Mouse (Mus musculus): ENCODE results near the gene Dnaic1. TPM values are rescaled to one million over a fixed set of nuclear protein-coding genes. Genes with fewer than 3 reads are reported as not detected.

Gene Dnaic1
- polyA plus RNA-seq, 1 experiment from 2014 or later, result 1.5 TPM

- Histone ChIP-seq H3K4me3 (ENCODE audit: low read depth, low read length) (no peak overlapping the region), H3K9me3 (replicated peaks; ENCODE audit: control insufficient read depth, low read length) (no peaks in the 10 kb centered on the region), H3K4me1 (ENCODE audit: control insufficient read depth, insufficient read depth, low read length) (peaks cover 18% of the 10 kb centered on the region), H3K4me2 (ENCODE audit: low read depth, low read length) (no peak overlapping the region), H3K9ac (replicated peaks; ENCODE audit: low read length) (no peak overlapping the region), H3K27ac (replicated peaks; ENCODE audit: low read depth, low read length) (no peak overlapping the region), H3K36me3 (replicated peaks; ENCODE audit: control insufficient read depth, insufficient read depth, low read depth, low read length) (no peaks in the 10 kb centered on the region), H3K27me3 (ENCODE audit: control insufficient read depth, insufficient read depth, low read length) (no peaks in the 10 kb centered on the region; the same call in 1 of the 2 replicates)
- WGBS, result 81% methylated on average over 10 of the region's 10 CpGs
- DNase-seq (ENCODE audit: low spot score) (no peak), ATAC-seq (replicated peaks; ENCODE audit: insufficient number of reproducible peaks, low FRiP score, low TSS enrichment, low read depth) (no peak)
Measured at GRCm38 (mm10) chr4:41636882-41637635, 67.5 kb downstream of the Dnaic1 start.

GRCm38 (mm10) chr4:41638186-41638731, 68.7 kb downstream of the Dnaic1 start:
- DNase-seq (ENCODE audit: low spot score), result no peak
- ATAC-seq (replicated peaks; ENCODE audit: insufficient number of reproducible peaks, low FRiP score, low TSS enrichment, low read depth), result no peak
- no peaks in the 10 kb centered on the region for H3K9me3 ChIP-seq (replicated peaks; ENCODE audit: control insufficient read depth, low read length)
- H3K27me3 ChIP-seq (ENCODE audit: control insufficient read depth, insufficient read depth, low read length), result no peaks in the 10 kb centered on the region; the same call in 1 of the 2 replicates
- no peak overlapping the region for H3K27ac ChIP-seq (replicated peaks; ENCODE audit: low read depth, low read length)
- WGBS, result 86% methylated on average over 10 of the region's 10 CpGs
- H3K4me1 ChIP-seq (ENCODE audit: control insufficient read depth, insufficient read depth, low read length), result peaks cover 18% of the 10 kb centered on the region
- H3K9ac ChIP-seq (replicated peaks; ENCODE audit: low read length), result no peak overlapping the region
- no peak overlapping the region for H3K4me2 ChIP-seq (ENCODE audit: low read depth, low read length)
- H3K4me3 ChIP-seq (ENCODE audit: low read depth, low read length), result no peak overlapping the region
- H3K36me3 ChIP-seq (replicated peaks; ENCODE audit: control insufficient read depth, insufficient read depth, low read depth, low read length), result no peaks in the 10 kb centered on the region

- Histone ChIP-seq H3K27ac (replicated peaks; ENCODE audit: low read depth, low read length) (no peak overlapping the region), H3K4me1 (ENCODE audit: control insufficient read depth, insufficient read depth, low read length) (peaks cover 18% of the 10 kb centered on the region), H3K4me2 (ENCODE audit: low read depth, low read length) (peak overlapping the region; percentile 71; the same call in 1 of the 2 replicates), H3K27me3 (ENCODE audit: control insufficient read depth, insufficient read depth, low read length) (no peaks in the 10 kb centered on the region; the same call in 1 of the 2 replicates), H3K9ac (replicated peaks; ENCODE audit: low read length) (peak overlapping the region; percentile 78; the same call in 1 of the 2 replicates), H3K4me3 (ENCODE audit: low read depth, low read length) (peak overlapping the region; percentile 10; the same call in 1 of the 2 replicates), H3K9me3 (replicated peaks; ENCODE audit: control insufficient read depth, low read length) (no peaks in the 10 kb centered on the region), H3K36me3 (replicated peaks; ENCODE audit: control insufficient read depth, insufficient read depth, low read depth, low read length) (no peaks in the 10 kb centered on the region)
- ATAC-seq (replicated peaks; ENCODE audit: insufficient number of reproducible peaks, low FRiP score, low TSS enrichment, low read depth) (no peak), DNase-seq (ENCODE audit: low spot score) (no peak)
- 79% methylated on average over 6 of the region's 6 CpGs for WGBS
Measured at GRCm38 (mm10) chr4:41638828-41639213, 69.2 kb downstream of the Dnaic1 start.

- Histone ChIP-seq H3K27me3 (ENCODE audit: control insufficient read depth, insufficient read depth, low read length) (no peaks in the 10 kb centered on the region; the same call in 1 of the 2 replicates), H3K9ac (replicated peaks; ENCODE audit: low read length) (peak overlapping the region; percentile 78), H3K36me3 (replicated peaks; ENCODE audit: control insufficient read depth, insufficient read depth, low read depth, low read length) (no peaks in the 10 kb centered on the region), H3K9me3 (replicated peaks; ENCODE audit: control insufficient read depth, low read length) (no peaks in the 10 kb centered on the region), H3K4me3 (ENCODE audit: low read depth, low read length) (peak overlapping the region; percentile 51), H3K27ac (replicated peaks; ENCODE audit: low read depth, low read length) (no peak overlapping the region), H3K4me1 (ENCODE audit: control insufficient read depth, insufficient read depth, low read length) (peaks cover 18% of the 10 kb centered on the region), H3K4me2 (ENCODE audit: low read depth, low read length) (peak overlapping the region; percentile 71)
- WGBS, result 11% methylated on average over 10 of the region's 10 CpGs
- DNase-seq (ENCODE audit: low spot score) (no peak), ATAC-seq (replicated peaks; ENCODE audit: insufficient number of reproducible peaks, low FRiP score, low TSS enrichment, low read depth) (no peak)
Measured at GRCm38 (mm10) chr4:41639214-41639841, 69.8 kb downstream of the Dnaic1 start.

GRCm38 (mm10) chr4:41639913-41640507, 70.4 kb downstream of the Dnaic1 start, which contains the start of gene Enho:
Enho (minus strand) TSS chr4:41640324.
- no peaks in the 10 kb centered on the region for H3K36me3 ChIP-seq (replicated peaks; ENCODE audit: control insufficient read depth, insufficient read depth, low read depth, low read length)
- DNase-seq (ENCODE audit: low spot score), result peak; percentile 96
- peak within 1 kb of the TSS; percentile 51 for H3K4me3 ChIP-seq (ENCODE audit: low read depth, low read length)

GRCm38 (mm10) chr4:41641199-41641822, 71.7 kb downstream of the Dnaic1 start:
- H3K27me3 ChIP-seq (ENCODE audit: control insufficient read depth, insufficient read depth, low read length), result no peaks in the 10 kb centered on the region; the same call in 1 of the 2 replicates
- H3K4me3 ChIP-seq (ENCODE audit: low read depth, low read length), result no peak overlapping the region
- no peak overlapping the region for H3K4me2 ChIP-seq (ENCODE audit: low read depth, low read length)
- ATAC-seq (replicated peaks; ENCODE audit: insufficient number of reproducible peaks, low FRiP score, low TSS enrichment, low read depth) (no peak), DNase-seq (ENCODE audit: low spot score) (no peak)
- H3K4me1 ChIP-seq (ENCODE audit: control insufficient read depth, insufficient read depth, low read length), result peaks cover 10% of the 10 kb centered on the region
- 78% methylated on average over 6 of the region's 6 CpGs for WGBS
- H3K9ac ChIP-seq (replicated peaks; ENCODE audit: low read length), result no peak overlapping the region
- H3K36me3 ChIP-seq (replicated peaks; ENCODE audit: control insufficient read depth, insufficient read depth, low read depth, low read length), result no peaks in the 10 kb centered on the region
- no peak overlapping the region for H3K27ac ChIP-seq (replicated peaks; ENCODE audit: low read depth, low read length)
- H3K9me3 ChIP-seq (replicated peaks; ENCODE audit: control insufficient read depth, low read length), result no peaks in the 10 kb centered on the region

More at GRCm38 (mm10) chr4:41639913-41640507, 70.4 kb downstream of the Dnaic1 start, which contains the start of gene Enho:
- peak within 1 kb of the TSS; percentile 71 for H3K4me2 ChIP-seq (ENCODE audit: low read depth, low read length)
- no peaks in the 10 kb centered on the region for H3K9me3 ChIP-seq (replicated peaks; ENCODE audit: control insufficient read depth, low read length)
- H3K9ac ChIP-seq (replicated peaks; ENCODE audit: low read length), result peak within 1 kb of the TSS; percentile 78
- no peaks in the 10 kb centered on the region; the same call in 1 of the 2 replicates for H3K27me3 ChIP-seq (ENCODE audit: control insufficient read depth, insufficient read depth, low read length)
- ATAC-seq (replicated peaks; ENCODE audit: insufficient number of reproducible peaks, low FRiP score, low TSS enrichment, low read depth), result peak; percentile 92
- WGBS, result under 1% methylated on average over 54 of the region's 74 CpGs
- peaks cover 18% of the 10 kb centered on the region for H3K4me1 ChIP-seq (ENCODE audit: control insufficient read depth, insufficient read depth, low read length)
- H3K27ac ChIP-seq (replicated peaks; ENCODE audit: low read depth, low read length), result 0 out of 2 replicates have a peak within 1 kb of the TSS, but pooled peaks have one; percentile 48

- H3K4me3 ChIP-seq (ENCODE audit: low read depth, low read length), result no peak overlapping the region
- ATAC-seq (replicated peaks; ENCODE audit: insufficient number of reproducible peaks, low FRiP score, low TSS enrichment, low read depth), result no peak
- no peak overlapping the region for H3K27ac ChIP-seq (replicated peaks; ENCODE audit: low read depth, low read length)
- H3K9me3 ChIP-seq (replicated peaks; ENCODE audit: control insufficient read depth, low read length), result no peaks in the 10 kb centered on the region
- H3K9ac ChIP-seq (replicated peaks; ENCODE audit: low read length), result no peak overlapping the region
- no peaks in the 10 kb centered on the region for H3K4me1 ChIP-seq (ENCODE audit: control insufficient read depth, insufficient read depth, low read length)
- peak; percentile 55 for DNase-seq (ENCODE audit: low spot score)
- no peak overlapping the region for H3K4me2 ChIP-seq (ENCODE audit: low read depth, low read length)
- H3K36me3 ChIP-seq (replicated peaks; ENCODE audit: control insufficient read depth, insufficient read depth, low read depth, low read length), result no peaks in the 10 kb centered on the region
- no peaks in the 10 kb centered on the region for H3K27me3 ChIP-seq (ENCODE audit: control insufficient read depth, insufficient read depth, low read length)
- WGBS, result 26% methylated on average over 5 of the region's 5 CpGs
Measured at GRCm38 (mm10) chr4:41645488-41645887, 75.9 kb downstream of the Dnaic1 start.
